Mouse (Mus musculus): Measurements from ENCODE around the gene Nfkbiz. TPM values are rescaled to one million over a fixed set of nuclear protein-coding genes. Genes with fewer than 3 reads are reported as not detected.

Gene Nfkbiz
- polyA plus RNA-seq, 1 experiment, result 0.41 TPM

DNA sequence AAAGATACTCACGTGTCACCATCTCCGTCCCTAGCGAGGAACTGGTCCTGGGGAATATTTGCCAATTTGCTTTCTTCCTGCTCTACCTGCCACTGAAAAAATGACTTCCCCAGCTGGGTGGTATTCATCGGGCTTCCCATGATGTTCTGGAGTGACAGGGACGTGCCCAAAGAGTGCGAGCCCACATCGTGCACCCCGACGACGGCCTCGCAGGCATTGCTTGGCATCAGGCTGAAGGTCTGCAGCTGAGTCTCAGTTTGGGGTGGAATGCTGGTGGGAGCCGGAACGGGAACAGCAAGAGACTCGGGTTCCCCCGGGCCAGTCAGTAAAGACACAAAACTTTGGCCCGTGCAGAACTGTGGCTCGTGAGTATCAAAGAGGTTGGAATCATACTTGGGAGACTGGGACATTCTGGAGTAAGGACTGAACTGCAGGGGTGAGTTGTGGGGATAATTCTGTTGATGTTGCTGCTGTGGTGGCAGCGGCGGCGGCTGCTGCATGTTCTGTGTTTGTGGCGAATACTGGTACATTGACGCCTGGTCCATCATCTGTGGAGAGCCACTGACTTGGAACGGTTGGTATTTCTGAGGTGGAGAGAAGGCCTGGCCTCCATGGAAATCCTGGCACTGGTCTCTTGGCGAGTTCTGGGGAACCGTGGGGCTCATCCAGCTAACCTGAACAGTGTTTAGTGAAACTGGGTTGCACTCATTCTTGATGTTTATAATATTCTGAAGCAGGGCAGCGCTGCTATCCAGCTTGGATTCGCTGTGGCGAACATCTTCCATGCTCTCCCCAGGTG lies 20.8 kb downstream of the Nfkbiz start:
- TF ChIP-seq GATA1 (IDR thresholded peaks at IDR 0.05; ENCODE audit: low read length), result no peak

DNA sequence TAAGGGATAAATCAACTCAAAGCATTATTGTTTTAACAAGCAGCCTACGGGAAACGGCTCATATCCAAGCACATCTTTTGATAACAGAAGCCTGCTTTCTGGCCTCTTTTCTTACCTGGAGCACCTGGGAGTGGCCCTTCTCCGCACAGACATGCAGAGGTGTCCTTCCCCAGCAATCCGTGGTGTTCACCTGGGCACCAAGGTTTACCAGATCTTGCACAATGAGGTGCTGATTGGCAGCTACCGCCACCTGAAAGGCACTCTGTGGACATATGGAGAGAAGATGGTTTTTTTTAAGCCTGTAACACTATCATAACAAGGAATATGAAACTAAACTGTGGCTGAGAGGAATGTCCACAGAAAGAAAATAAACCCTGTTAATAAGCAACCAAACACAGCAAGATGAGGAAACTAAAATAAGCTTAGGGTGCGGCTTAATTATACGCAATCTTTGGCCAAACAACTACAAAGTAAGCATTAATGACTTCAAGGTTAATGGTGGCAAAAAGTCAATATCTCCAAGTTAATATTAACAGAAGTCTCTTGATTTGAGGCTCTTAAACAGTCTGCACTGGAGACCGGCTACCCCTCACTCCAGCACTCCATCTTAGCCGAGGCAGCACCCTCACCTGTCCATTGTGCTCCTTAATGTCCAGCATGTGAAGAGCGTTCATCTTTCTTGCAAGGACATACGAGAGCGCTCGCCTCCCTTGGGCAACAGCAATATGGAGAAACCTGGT lies 22.3 kb downstream of the Nfkbiz start:
- no peak for TF ChIP-seq GATA1 (IDR thresholded peaks at IDR 0.05; ENCODE audit: low read length)

DNA sequence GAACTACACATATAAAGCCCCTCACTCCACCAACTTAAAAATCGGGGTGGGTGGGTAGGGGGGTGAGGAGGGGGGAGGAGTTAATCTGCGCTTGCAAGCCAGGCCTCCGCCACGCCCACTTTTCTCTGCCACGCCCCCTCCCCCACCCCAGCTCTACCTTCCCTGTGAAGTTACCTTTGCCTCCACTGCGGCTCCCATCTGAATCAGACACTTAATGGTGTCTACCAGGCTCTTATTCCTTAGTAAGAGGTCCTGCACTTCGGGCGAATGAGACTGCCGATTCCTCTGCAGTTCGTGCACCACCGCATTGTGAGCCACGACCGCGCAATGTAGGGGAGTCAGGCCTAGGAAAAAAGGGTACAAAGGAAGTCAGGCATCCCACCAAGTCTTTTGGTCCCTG lies 23.2 kb downstream of the Nfkbiz start:
- no peak for TF ChIP-seq GATA1 (IDR thresholded peaks at IDR 0.05; ENCODE audit: low read length)

DNA sequence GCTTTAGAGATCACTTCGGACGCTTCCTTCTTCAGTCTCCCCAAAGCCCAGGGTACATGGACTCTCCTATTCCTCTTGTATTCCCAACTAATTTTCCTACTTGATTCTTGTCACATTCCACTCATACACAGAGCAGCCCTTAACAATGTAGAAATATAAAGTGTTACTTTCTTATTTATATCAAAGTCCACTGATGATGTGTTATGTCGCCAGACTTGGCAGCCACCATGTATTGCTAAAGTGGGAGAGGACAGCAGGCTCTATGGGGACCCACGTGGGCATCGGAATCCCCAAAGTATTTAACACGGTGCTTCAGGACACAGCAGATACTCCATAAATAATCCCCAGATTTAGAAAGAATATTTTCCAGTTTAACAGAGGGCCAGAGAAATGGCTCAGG lies 24.0 kb downstream of the Nfkbiz start:
- no peak for TF ChIP-seq GATA1 (IDR thresholded peaks at IDR 0.05; ENCODE audit: low read length)

DNA sequence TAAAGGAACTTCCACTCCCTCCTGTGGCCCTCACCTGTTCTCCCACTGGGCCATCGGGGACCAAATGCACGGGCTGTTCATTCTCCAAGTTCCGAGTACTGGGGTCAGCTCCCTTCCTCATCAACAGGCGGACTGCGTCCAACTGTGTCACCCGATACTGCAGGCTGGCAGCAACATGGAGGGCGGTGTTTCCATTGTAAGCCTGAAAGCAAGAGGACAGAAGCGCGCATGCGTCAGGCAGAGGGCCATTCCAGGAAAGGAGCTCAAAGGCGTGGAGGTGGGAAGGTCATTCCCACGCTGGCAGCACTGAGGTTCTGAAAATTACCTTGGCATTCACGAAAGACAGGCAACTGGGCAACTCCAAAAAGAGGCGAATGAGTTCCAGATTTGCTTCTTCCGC lies 24.8 kb downstream of the Nfkbiz start:
- no peak for TF ChIP-seq GATA1 (IDR thresholded peaks at IDR 0.05; ENCODE audit: low read length)

GRCm38 (mm10) chr16:55811792-55812191 lies 26.9 kb downstream of the Nfkbiz start:
- no peak for TF ChIP-seq GATA1 (IDR thresholded peaks at IDR 0.05; ENCODE audit: low read length)

DNA sequence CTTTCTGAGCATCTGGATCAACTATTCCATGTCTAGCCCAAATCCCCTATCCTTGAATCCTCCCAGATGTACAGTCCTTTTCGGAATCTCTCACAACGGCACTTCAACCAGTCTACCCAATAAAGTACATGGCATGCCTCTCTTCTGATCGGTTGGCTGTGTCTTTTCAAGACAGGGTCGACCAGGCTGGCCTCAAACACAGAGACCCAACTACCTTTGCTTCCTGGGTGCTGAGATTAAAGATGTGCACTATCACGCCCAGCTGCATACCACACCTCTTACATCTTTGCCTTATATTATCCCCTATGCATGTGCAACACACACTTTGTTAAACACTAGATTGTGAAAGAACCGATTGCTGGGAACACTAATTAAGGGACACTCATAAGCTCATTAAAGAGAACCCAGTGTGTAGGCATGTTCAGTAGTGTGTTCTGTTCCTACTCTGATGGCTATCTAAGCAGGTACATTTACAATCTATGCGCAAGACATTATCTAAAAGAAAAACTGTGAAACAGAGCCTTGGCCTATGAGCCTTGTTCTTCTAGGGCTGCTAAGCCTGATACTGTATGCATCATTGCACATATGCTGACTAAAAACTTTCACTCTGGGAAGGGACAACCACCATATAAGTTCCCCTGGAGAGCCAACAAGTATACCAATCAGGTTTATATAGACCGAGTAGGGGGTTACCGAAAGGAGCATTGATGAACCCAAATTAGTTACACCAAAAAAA lies 28.8 kb downstream of the Nfkbiz start:
- no peak for TF ChIP-seq GATA1 (IDR thresholded peaks at IDR 0.05; ENCODE audit: low read length)

GRCm38 (mm10) chr16:55809345-55809744 lies 29.4 kb downstream of the Nfkbiz start:
- no peak for TF ChIP-seq GATA1 (IDR thresholded peaks at IDR 0.05; ENCODE audit: low read length)

DNA sequence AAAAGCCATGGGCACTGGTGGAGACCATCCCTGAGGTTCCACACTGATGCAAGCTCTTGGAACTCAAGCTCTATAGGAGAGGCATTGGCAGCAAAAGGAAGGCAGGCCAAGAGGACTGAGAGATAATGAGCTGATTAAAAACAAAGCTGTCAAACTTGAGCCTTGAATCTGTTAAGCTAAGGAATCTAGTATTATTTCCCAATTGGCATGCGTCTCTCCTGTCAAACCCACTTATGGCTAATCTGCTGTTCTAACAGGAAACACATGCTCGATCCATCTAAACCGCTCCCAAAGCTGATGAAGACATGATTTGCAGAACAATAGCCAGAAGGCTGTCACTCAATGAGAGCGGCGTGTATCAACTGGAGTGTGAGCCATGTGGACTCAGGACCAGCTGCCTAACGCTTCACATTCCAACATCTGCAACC lies 31.2 kb downstream of the Nfkbiz start:
- TF ChIP-seq GATA1 (IDR thresholded peaks at IDR 0.05; ENCODE audit: low read length), result no peak

- no peak for TF ChIP-seq GATA1 (IDR thresholded peaks at IDR 0.05; ENCODE audit: low read length)
Measured at GRCm38 (mm10) chr16:55804799-55805198, 33.9 kb downstream of the Nfkbiz start.

GRCm38 (mm10) chr16:55801629-55802028 lies 37.1 kb downstream of the Nfkbiz start:
- no peak for TF ChIP-seq GATA1 (IDR thresholded peaks at IDR 0.05; ENCODE audit: low read length)

GRCm38 (mm10) chr16:55798845-55799244 lies 39.9 kb downstream of the Nfkbiz start:
- no peak for TF ChIP-seq GATA1 (IDR thresholded peaks at IDR 0.05; ENCODE audit: low read length)

GRCm38 (mm10) chr16:55790326-55790725 lies 48.4 kb downstream of the Nfkbiz start:
- no peak for TF ChIP-seq GATA1 (IDR thresholded peaks at IDR 0.05; ENCODE audit: low read length)

- no peak for TF ChIP-seq GATA1 (IDR thresholded peaks at IDR 0.05; ENCODE audit: low read length)
Measured at GRCm38 (mm10) chr16:55789291-55789690, 49.4 kb downstream of the Nfkbiz start.

DNA sequence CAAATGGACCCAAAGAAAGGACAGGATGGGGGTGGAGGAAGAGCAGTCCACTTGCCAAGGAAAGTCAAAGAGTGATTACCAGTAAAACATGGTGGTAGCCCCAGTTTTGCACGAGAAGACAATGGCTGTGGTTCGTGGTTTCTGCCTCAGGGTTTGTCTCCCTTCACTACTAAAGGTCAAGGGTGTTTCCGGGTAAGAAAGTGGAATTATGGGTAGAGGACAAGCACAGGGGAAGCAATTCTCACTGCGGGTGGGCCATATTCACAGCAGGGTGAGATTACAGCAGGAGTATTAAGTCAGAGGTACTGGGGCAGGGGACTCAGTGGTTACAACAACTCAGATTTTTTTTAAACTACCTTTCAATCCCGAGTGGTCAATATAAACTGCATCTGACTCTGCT lies 50.0 kb downstream of the Nfkbiz start:
- no peak for TF ChIP-seq GATA1 (IDR thresholded peaks at IDR 0.05; ENCODE audit: low read length)
